Mouse (Mus musculus): Measurements from ENCODE around the gene Actl11.

The Actl11 gene

DNA sequence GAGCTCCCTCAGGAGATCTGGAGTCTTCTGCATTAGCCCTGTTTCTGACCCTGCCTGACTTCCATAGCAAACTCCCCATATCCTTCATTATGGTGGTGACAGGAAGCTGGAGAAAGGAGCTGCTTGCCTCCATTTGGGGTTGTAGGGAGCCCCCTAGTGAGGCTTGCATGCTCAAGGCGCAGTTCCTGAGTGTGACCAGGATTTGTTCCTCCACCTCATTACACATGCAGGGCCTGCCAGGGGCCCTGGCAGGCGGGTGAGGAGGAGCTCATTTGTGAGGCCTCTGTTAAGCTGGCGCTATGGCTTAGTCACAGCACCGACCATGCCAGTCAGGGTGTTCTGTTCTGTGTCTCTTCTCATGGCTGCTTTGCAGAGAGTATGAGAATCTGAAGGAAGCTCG lies 33.6 kb downstream of the Actl11 start:
- no peak for DNase-seq (ENCODE audit: low spot score)

DNA sequence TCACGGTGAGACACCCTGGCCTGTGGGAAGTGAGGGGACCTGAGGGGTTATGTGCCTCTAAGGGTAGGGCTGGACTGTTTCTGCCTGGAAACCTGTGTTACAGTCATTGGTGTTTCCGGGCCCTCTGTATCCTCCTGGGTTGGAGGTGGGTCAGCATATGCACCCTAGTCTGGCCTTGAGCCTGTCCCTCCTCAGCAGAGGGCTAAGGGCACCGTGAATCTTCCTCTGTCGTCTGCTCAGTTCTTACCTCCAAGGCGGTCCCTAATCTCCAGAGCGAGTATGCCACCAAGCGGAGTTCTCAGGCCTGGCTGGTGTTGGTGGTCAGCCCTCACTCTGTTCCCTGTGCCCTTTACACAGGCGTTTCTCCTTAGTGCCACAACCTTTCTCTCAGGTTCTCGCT lies 34.6 kb downstream of the Actl11 start:
- DNase-seq (ENCODE audit: low spot score), result no peak

DNA sequence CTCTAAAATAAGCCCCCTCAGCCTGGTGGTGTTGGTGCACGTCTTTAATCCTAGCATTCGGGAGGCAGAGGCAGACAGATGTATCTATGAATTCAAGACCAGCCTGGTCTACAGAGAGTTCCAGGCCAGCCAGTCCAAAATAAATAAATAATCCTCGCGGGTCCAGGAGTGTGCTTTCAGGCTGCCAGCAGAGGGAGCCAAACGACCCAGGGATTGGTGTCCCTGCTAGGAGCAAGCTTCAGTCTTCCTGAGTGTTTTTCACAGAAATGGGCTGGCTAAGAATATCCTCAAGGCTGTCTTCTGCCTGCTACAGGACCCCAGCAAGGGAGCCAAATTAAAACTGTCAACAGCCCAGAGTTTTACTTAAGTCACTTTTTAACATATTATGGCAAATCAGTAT lies 35.4 kb downstream of the Actl11 start:
- peak; percentile 72 for DNase-seq (ENCODE audit: low spot score)

DNA sequence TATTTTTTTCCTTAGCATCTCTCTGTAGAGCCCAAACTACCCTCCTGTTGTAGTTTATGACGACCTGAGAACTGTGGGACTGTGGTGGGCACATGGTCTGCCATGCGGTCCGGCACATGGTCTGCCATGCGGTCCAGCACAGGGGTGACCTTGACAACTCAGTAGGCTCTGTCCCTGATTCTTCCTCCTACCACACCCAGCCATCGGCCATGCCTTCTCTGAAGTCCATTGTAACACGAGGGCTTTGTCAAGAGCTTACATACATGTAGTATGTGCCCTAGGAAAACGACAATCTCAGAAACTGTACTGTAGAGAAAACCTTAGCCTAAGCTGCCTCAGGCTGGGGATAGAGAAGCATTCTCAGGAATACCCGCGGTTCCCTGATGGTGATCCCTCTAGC lies 36.4 kb downstream of the Actl11 start:
- no peak for DNase-seq (ENCODE audit: low spot score)

DNA sequence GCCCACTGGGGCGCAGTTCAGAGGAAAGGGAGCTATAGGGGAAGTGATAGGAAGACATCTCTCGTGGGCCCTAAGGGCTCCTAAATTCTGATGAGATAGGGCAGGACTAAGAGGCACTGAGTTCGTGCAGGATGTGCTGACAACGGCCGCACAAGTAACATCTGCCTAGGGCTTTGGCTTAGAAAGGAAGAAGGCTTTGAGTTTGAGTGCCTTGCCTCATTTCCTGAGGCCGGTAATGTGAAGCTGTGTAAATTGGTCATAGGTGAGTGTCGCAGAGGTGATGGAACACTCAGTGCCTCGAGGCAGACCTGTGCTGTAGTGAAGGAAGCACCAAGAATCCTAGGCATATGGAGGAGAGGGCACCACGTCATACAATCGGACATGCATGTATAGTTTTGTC lies 38.4 kb downstream of the Actl11 start:
- DNase-seq (ENCODE audit: low spot score), result no peak

DNA sequence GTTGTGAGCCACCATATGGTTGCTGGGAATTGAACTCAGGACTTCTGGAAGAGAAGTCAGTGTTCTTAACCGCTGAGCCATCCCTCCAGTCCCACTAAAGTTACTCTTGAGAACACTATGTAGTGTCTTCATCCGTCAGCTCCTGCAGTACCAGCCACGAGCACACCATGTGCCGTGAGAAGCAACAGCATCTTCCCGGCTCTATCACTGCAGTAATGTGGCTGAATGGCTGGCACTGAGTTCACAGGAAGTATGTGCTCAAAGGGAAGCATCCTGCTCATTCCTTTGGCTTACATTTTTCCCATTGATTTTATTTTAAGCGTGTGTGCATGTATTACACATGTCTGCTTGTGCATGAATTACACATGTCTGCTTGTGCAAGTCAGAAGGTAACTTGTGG lies 39.2 kb downstream of the Actl11 start:
- no peak for DNase-seq (ENCODE audit: low spot score)

DNA sequence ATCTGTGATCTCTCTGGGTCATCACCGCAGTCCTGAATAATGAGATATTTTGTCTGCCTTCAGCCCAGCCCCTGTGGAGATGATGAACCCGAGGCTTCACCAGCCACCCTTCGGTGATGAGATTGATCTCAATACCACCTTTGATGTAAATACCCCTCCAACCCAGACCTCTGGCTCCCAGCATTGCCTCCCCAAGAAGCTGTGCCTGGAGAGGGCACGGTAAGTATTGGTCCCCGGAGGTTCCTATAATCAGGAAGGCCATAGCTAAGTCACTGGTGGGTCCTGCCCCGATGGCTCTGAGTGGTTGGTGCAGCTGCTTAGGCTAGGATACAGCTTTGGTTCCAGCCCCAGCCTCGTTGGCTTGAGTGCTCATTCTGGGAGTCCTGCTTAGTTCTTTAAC lies 40.3 kb downstream of the Actl11 start:
- no peak for DNase-seq (ENCODE audit: low spot score)

DNA sequence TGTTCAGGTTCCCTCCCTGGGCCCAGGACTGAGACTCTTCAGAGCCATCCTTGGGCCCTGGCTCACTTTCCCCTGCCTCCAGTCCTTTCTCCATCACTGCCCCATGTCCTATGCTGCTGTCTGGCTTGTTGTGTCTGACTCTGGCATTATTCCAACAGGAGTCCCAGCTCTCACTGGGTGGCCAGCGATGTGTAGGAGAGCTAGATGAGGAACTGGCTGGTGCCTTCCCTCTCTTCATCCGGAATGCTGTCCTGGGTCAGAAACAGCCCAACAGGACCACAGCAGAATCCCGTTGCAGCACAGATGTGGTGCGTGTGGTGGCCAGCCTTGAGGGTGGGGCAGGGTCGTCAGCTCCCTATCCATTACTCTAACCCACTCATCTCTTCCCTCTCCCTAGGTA lies 42.0 kb downstream of the Actl11 start:
- no peak for DNase-seq (ENCODE audit: low spot score)

DNA sequence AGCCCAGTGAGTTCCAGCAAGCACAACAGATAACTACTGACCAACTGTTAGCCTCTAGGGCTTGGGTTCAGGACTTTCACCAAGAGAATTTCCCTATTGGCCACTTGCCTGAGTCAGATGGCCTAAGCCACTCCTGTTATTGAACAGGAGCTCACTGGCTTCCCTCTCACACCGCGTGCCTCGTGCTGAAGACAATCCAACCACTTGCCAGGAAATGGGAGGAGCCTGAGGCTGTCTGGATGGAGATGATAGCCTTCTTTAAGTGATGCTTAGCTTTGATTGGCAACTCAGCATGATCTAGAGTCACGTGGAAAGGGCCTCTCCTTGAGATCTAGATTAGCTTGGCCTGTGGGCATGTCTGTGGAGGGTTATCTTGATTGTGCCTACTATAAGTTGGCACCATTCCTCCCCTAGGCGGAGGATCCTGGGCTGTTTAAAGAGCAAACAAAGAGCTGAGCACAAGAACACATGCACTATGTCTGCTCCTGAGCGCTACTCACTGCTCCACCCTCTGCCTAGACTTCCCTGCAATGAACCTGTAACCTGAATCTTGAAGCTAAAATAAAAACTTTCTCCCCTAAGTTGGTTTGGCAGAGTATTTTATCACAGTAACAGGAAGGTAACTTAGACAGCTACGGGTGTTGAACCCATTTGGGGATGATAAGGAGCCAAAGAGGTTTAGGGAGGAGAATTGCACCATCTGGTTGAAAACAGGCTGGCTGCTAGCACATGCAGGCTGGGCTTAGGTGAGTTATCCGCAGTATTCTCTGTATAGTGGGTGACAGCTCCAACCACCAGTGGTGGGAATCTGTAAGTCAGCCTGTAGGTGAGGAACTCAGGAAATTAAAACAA lies 43.6 kb downstream of the Actl11 start:
- DNase-seq (ENCODE audit: low spot score), result no peak

DNA sequence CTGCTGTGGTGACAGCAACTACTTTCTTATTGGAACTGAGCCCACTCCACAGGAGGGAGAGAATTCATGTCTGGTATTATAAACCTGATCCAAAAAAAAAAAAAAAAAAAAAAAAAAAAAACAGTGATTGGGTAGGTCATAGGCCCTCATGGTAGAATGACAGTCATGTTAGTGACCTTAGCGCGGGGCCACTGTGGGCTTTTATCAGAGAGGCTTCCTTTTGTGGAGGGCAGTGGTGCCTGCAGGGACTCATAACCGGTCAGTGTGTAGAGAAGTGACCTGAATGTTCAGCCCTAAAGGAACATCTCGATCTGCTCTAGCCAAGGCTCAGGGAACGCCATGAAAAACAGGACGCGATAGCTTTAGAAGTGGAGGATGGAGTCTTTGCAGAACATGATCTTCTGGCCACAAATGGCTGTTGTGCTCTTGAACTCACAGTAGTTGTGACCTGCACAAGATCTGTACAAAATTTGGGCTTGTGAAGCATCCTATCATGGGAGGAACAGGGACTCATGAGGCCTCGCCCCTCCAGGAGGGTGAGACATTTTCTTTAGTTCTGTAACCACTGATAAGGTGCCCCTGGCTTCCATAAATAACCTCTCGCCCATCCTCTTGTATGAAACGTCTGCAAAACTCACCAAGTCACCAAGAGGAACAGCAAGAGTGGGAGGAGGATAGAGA lies 46.4 kb downstream of the Actl11 start:
- DNase-seq (ENCODE audit: low spot score), result no peak

DNA sequence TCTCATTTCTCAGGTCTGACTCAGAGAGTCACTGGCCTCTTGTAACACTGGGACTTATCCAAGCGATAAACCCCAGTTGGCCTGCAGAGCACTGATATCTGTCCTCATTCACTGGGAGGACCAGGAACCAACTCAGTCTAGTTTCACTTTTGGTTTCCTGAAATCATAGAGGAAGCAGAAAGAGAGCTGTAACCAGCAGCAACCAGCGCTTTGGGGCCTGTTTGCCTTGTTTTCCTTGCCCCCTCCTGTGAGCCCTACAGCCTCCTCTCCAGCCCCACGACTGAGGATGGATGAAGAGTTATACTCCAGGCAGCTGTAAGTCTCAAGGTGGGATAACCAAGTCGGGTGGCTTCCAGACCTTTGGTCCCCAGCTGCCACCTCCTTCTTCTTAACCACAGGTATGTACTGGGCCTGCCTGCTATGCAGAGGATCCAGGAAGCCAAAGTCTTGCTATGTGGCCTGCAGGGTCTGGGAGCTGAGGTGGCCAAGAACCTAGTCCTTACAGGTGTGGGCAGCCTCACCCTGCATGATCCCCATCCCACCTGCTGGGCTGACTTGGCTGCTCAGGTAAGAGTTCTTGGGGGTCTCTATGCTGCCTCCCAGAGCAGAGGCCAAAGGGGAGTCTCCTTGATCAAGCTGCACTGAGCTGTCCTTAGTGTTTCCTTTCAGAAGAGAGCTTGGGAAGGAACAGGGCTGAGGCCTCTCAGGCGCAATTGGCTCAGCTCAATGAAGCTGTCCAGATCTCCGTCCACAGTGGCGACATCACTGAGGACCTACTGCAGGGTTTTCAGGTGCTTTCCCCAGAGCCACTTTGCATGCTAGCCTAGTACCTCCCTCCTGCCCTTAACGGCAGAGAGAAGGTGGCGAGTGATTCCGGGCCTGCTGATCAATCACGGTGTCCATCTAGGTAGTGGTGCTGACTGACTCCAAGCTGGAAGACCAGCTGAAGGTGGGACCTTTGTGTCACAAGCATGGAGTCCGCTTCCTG lies 47.4 kb downstream of the Actl11 start, which contains the start of gene Uba7:
Uba7 (plus strand) TSS at position 107 of the 988 bp plus-strand sequence.
- no peak for DNase-seq (ENCODE audit: low spot score)

DNA sequence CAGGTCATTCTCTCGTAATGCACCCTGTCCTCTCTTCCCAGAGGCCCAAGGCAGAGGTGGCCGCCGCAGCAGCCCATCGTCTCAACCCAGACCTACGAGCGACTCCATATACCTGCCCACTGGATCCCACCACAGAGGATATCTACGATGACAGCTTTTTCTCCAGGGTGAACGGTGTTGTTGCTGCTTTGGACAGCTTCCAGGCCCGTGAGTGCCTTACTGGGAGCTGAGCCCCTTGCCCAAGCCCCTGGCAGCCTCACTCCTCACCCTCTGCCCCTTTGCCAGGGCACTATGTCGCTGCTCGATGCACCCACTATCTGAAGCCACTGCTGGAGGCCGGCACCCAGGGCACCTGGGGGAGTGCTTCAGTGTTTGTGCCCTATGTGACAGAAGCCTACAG lies 50.5 kb downstream of the Actl11 start:
- no peak for DNase-seq (ENCODE audit: low spot score)
